Mouse (Mus musculus) liver, adult 10 weeks (tissue): ENCODE data around the gene 1700088E04Rik. TPM values are rescaled to one million over a fixed set of nuclear protein-coding genes. Genes with fewer than 3 reads are reported as not detected.

Experiments
- polyA plus RNA-seq: library from polyadenylated mRNA; stranded (reverse); fragments of 350-450 nt; fragmentation: Illumina TruSeq; extraction: RNeasy Lipid Tissue Mini Kit (QIAGEN cat#74804); gene quantifications from one replicate; pipeline ENCODE4 v1.2.3, GENCODE M21; 2014; ENCODE audit warnings: low read depth, low replicate concordance

Gene 1700088E04Rik
- not detected for polyA plus RNA-seq

GRCm38 (mm10) chr15:79140866-79141565 lies at the start of gene 1700088E04Rik, which contains the start of gene Polr2f:
Gene 1700088E04Rik (minus strand): TSS chr15:79141253.
Gene Polr2f (plus strand): TSS chr15:79141009.

GRCm38 (mm10) chr15:79165140-79165539 lies 24.1 kb upstream of the 1700088E04Rik start, which contains the start of gene Sox10:
Gene Sox10 (minus strand): TSS chr15:79165240.

GRCm38 (mm10) chr15:79108421-79109320 lies 32.4 kb downstream of the 1700088E04Rik start, which contains the start of gene Micall1:
Gene Micall1 (plus strand): TSS chr15:79108898.

Other genes starting within 250 kb of the 1700088E04Rik start
- not detected for gene Gm49510, start 241.6 kb downstream of the 1700088E04Rik start, polyA plus RNA-seq
- gene Sh3bp1, start 241.5 kb downstream of the 1700088E04Rik start, polyA plus RNA-seq: not detected
- not detected for gene Pdxp, start 227.3 kb downstream of the 1700088E04Rik start, polyA plus RNA-seq
- 2.0 TPM for gene Lgals1, start 214.5 kb downstream of the 1700088E04Rik start, polyA plus RNA-seq
- gene Nol12, start 206.3 kb downstream of the 1700088E04Rik start, polyA plus RNA-seq: 3.0 TPM
- 0.77 TPM for gene Triobp, start 193.5 kb downstream of the 1700088E04Rik start, polyA plus RNA-seq
- gene H1f0, start 112.8 kb downstream of the 1700088E04Rik start, polyA plus RNA-seq: 71.3 TPM
- not detected for gene Galr3, start 99.4 kb downstream of the 1700088E04Rik start, polyA plus RNA-seq
- gene Ankrd54, start 78.4 kb downstream of the 1700088E04Rik start, polyA plus RNA-seq: 0.90 TPM
- 40.0 TPM for gene Eif3l, start 66.1 kb downstream of the 1700088E04Rik start, polyA plus RNA-seq
- gene Micall1, start 32.4 kb downstream of the 1700088E04Rik start, polyA plus RNA-seq: 3.2 TPM
- 1.1 TPM for gene Polr2f, start 244 bp downstream of the 1700088E04Rik start, polyA plus RNA-seq
- gene Sox10, start 24.0 kb upstream of the 1700088E04Rik start, polyA plus RNA-seq: not detected
- gene Pick1, start 87.9 kb upstream of the 1700088E04Rik start, polyA plus RNA-seq: 7.5 TPM
- gene Gm49486, start 88.1 kb upstream of the 1700088E04Rik start, polyA plus RNA-seq: 0.16 TPM
- gene Slc16a8, start 113.5 kb upstream of the 1700088E04Rik start, polyA plus RNA-seq: not detected
- gene Baiap2l2, start 144.3 kb upstream of the 1700088E04Rik start, polyA plus RNA-seq: not detected
- gene Pla2g6, start 187.1 kb upstream of the 1700088E04Rik start, polyA plus RNA-seq: 0.69 TPM
- gene Maff, start 205.4 kb upstream of the 1700088E04Rik start, polyA plus RNA-seq: 0.87 TPM